Mouse (Mus musculus) v-Abl transformed pro-B cells (cell line): ENCODE data around the gene Gm28036.
"Not testable (repeated sequence)": the region's sequence is repeated elsewhere in the genome, so short reads cannot be mapped to it uniquely, and the experiment has no call there.

Experiments
- in situ Hi-C, 2 experiments: fragments of 400-800 bp; cut with MboI; formaldehyde crosslinking; loops; one replicate each; pipeline ENCODE4 v1.15.1; 2025; ENCODE audit not compliant: unreplicated experiment in 2 of 2

The Gm28036 gene

GRCm38 (mm10) chr2:156126992-156127391, at the start of gene Gm28036:
Gene Gm28036 (minus strand): TSS chr2:156127092.
- in situ Hi-C loops: no loop called here

- in situ Hi-C loops: loop anchor here (10.0 to 25.0 kb wide), 3 partner anchors 88 to 979 kb away; no protein-coding TSS in a partner anchor
These were observed 39.7 kb upstream of the Gm28036 start for GRCm38 (mm10) chr2:156166557-156166956.

- in situ Hi-C loops: loop anchor here (10.0 to 25.0 kb wide), 3 partner anchors 89 to 978 kb away; no protein-coding TSS in a partner anchor
These were observed 38.6 kb upstream of the Gm28036 start for GRCm38 (mm10) chr2:156165478-156165877.

DNA sequence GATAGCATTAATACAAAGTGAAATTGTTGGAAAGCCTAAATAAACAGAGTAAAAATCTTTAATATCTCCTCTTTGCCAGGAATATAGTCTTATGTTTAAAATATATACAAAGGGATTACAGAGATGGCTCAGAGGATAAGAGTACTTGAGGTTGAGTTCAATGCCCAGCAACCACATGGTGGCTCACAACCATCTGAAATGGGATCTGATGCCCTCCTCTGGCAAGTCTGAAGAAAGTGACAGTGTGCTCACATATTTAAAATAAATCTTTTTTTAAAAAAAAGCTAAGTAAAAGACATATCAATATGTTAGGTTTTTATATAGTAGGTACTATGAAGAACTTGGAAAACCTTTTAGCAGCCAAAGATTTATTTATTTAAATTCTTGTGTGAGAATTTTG, 24.6 kb upstream of the Gm28036 start:
- in situ Hi-C loops: loop anchor here in 1 of 2 experiments (25.0 kb wide), 1 partner anchor 964 kb away; no protein-coding TSS in a partner anchor

- in situ Hi-C loops: loop anchor here in 1 of 2 experiments (5.0 kb wide), 1 partner anchor 35 kb away; the partner anchor contains the start of gene Rbm39
These were observed 20.5 kb upstream of the Gm28036 start for GRCm38 (mm10) chr2:156147316-156147915.

GRCm38 (mm10) chr2:156146272-156146989, 19.5 kb upstream of the Gm28036 start:
- in situ Hi-C loops: loop anchor here in 1 of 2 experiments (5.0 kb wide), 1 partner anchor 36 kb away; the partner anchor contains the start of gene Rbm39

- in situ Hi-C loops: loop anchor here in 1 of 2 experiments (5.0 kb wide), 1 partner anchor 37 kb away; the partner anchor contains the start of gene Rbm39
These were observed 18.7 kb upstream of the Gm28036 start for GRCm38 (mm10) chr2:156145486-156146130.

- in situ Hi-C loops: loop anchor here in 1 of 2 experiments (5.0 kb wide), 1 partner anchor 177 kb away; no protein-coding TSS in a partner anchor
These were observed 17.2 kb upstream of the Gm28036 start, which contains the start of the genes Romo1 and Nfs1 for GRCm38 (mm10) chr2:156143953-156144724. Gene Romo1 (plus strand): TSS chr2:156144039. Gene Nfs1 (minus strand): TSS chr2:156144186.

DNA sequence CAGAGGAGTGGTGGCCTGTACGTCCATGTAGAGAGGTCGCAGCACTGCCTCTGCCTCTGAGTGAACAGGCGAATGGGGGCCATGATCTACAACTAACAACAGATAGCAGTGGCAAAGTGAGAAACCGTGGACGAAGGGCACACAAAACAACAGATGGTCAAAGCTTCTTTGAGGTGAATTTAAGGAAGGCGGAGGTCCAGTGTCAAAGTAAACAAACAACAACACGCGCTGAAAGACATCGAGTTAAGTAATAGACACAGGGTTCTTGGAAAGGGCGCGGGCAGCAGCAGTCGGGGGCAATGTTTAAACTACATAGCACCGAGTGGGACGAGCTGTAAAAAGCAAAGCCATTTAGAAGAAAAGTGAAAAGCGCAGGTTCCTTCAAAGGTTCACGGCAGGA, 16.5 kb upstream of the Gm28036 start:
- in situ Hi-C loops: loop anchor here in 1 of 2 experiments (5.0 kb wide), 1 partner anchor 176 kb away; no protein-coding TSS in a partner anchor

DNA sequence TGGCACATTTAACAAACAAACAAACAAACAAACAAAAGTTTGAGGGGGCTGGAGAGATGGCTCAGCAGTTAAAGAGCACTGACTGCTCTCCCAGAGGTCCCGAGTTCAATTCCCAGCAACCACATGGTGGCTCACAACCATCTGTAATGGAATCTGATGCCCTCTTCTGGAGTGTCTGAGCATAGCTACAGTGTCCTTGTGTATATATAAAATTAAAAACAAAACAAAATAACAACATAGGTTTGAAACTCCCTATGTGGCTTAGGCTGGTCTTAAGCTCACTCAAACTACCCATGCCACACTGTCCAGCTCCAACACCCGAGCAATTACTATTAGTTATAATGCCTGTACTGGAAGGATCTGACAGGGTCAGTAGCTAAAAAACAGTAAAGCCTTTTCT, 15.9 kb upstream of the Gm28036 start:
- in situ Hi-C loops: loop anchor here in 1 of 2 experiments (5.0 kb wide), 1 partner anchor 176 kb away; no protein-coding TSS in a partner anchor

GRCm38 (mm10) chr2:156135695-156136094, 8.8 kb upstream of the Gm28036 start:
- in situ Hi-C loops: loop anchor here in 1 of 2 experiments (10.0 kb wide), 1 partner anchor 291 kb away; no protein-coding TSS in a partner anchor

- in situ Hi-C loops: loop anchor here (5.0 to 10.0 kb wide), 3 partner anchors 172 to 289 kb away; no protein-coding TSS in a partner anchor
These were observed 7.3 kb upstream of the Gm28036 start for GRCm38 (mm10) chr2:156134161-156134560.

GRCm38 (mm10) chr2:156123731-156124130, 3.2 kb downstream of the Gm28036 start:
- in situ Hi-C loops: no loop called here

- in situ Hi-C loops: no loop called here
These were observed 7.3 kb downstream of the Gm28036 start for GRCm38 (mm10) chr2:156119566-156119965.

DNA sequence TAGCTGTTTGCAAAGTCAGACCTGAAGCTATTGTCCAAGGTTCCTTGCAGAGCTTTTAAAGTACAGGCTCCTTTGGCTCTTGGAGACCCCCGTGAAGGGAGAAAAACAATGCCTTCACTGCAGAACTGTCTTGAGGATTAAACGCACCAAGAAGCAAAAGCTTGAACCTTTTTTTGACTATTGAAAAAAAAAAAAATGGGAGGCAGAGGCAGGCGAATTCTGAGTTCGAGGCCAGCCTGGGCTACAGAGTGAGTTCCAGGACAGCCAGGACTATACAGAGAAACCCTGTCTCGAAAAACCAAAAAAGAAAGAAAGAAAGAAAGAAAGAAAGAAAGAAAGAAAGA, 14.8 kb downstream of the Gm28036 start:
- in situ Hi-C loops: not testable (repeated sequence)

- in situ Hi-C loops: no loop called here
These were observed 15.4 kb downstream of the Gm28036 start, which contains the start of the genes Cpne1 and Rbm12 for GRCm38 (mm10) chr2:156111358-156112079. Gene Cpne1 (minus strand): TSS chr2:156111965. Gene Rbm12 (minus strand): TSS chr2:156111978.

GRCm38 (mm10) chr2:156110627-156111357, 16.1 kb downstream of the Gm28036 start:
- in situ Hi-C loops: no loop called here

DNA sequence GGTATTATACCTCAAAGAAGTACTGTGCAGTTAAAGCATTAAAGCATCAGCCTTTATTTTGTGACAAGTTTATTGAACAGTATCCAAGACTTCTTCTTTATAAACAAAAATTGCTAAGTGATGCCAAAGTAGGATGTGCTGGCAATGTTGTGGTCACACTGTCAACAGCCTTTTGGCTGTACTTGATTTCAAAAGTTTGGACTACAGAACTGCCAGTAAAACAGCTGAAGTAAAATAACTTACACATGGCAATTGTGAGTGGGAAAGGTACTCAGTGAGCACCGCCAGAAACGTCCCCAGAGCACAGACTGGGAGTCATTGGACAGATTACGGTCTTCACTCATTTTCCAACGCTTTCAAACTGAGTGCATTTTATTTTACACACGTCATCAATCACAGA, 35.0 kb downstream of the Gm28036 start:
- in situ Hi-C loops: no loop called here
